Mouse (Mus musculus) hindbrain, embryonic 14.5 days (tissue): ENCODE measurements around the gene Lrrn2. TPM values are rescaled to one million over a fixed set of nuclear protein-coding genes. Genes with fewer than 3 reads are reported as not detected.

Source experiments
- ATAC-seq: fragments of 200-750 bp; cut with Nextera tagmentation; 2 replicates; pipeline ENCODE4 v1.8.0; 2017; ENCODE audit warnings: moderate number of reproducible peaks, mild to moderate bottlenecking, moderate TSS enrichment, moderate library complexity; ENCODE audit not compliant: low FRiP score
- DNase-seq: peaks from one replicate; pipeline ENCODE4 v3.0.0-alpha.2; 2015; ENCODE audit warnings: low spot score
- H3K27ac ChIP-seq: fragments of 300-500 bp; sonication (generic); 2 replicates; pipeline ENCODE4 v1.5.1; 2014; ENCODE audit warnings: mild to moderate bottlenecking, moderate library complexity
- H3K27me3 ChIP-seq: fragments of 300-500 bp; sonication (generic); 2 replicates; pipeline ENCODE4 v1.6.1; 2014; ENCODE audit warnings: mild to moderate bottlenecking, low read length, mixed read lengths; ENCODE audit not compliant: control insufficient read depth, insufficient read depth
- H3K36me3 ChIP-seq: fragments of 300-500 bp; sonication (generic); replicated peaks from 2 replicates; pipeline ENCODE4 v1.6.1; 2014; ENCODE audit not compliant: control insufficient read depth, insufficient read depth
- H3K4me1 ChIP-seq: fragments of 300-500 bp; sonication (generic); replicated peaks from 2 replicates; pipeline ENCODE4 v1.6.1; 2014; ENCODE audit warnings: antibody characterized with exemption, low read length, mixed read lengths; ENCODE audit not compliant: control insufficient read depth, insufficient read depth
- H3K4me2 ChIP-seq: fragments of 300-500 bp; sonication (generic); replicated peaks from 2 replicates; pipeline ENCODE4 v1.6.1; 2014; ENCODE audit warnings: mild to moderate bottlenecking, moderate library complexity
- H3K4me3 ChIP-seq: fragments of 300-500 bp; sonication (generic); replicated peaks from 2 replicates; pipeline ENCODE4 v1.5.1; 2014; ENCODE audit warnings: mild to moderate bottlenecking, low read length
- H3K9ac ChIP-seq: fragments of 300-500 bp; sonication (generic); 2 replicates; pipeline ENCODE4 v1.6.1; 2014
- H3K9me3 ChIP-seq: fragments of 300-500 bp; sonication (generic); 2 replicates; pipeline ENCODE4 v1.6.1; 2016; ENCODE audit warnings: low read length; ENCODE audit not compliant: control insufficient read depth
- WGBS: fragments of 180-500 bp; shearing (Covaris S2); extraction: QIAGEN DNeasy Blood & Tissue Kit; methylation state at CpG from one replicate; pipeline ENCODE4 v1.1.7; 2014; 5-methylcytosine and 5-hydroxymethylcytosine counted together
- polyA plus RNA-seq: library from polyadenylated mRNA; unstranded; fragments of >200 nt; fragmentation: Nextera tagmentation; extraction: Ambion mirVana; gene quantifications from 2 replicates; pipeline ENCODE4 v1.2.1, GENCODE M21; 2014

The Lrrn2 gene
- polyA plus RNA-seq, 1 experiment from 2014 or later = 40.7 TPM

DNA sequence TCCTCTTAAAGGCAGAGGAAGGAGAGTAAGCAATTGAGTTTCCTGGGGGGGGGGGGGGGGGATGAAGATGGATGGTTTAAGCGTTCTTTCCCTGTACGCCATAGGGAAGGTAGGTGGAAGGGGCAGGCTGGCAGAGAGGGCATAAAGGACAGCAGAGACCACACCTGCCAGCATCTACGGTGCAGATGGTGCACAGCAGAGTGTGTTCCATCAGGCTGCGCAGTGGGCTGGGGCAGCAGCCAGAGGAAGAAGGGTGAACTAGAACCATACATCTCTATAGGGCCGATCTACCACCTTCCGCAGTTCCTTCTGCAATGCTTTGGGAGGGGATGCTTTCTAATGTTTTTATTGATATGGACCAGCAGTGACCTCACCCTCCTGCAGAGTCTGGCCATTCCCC is 19.0 kb downstream of the Lrrn2 start:
- DNase-seq (no peak), ATAC-seq (no peak)
- Histone ChIP-seq H3K4me2 (no peak overlapping the region), H3K27me3 (no peaks in the 10 kb centered on the region), H3K4me1 (peaks cover 20% of the 10 kb centered on the region; the same call in 1 of the 2 replicates), H3K36me3 (no peaks in the 10 kb centered on the region), H3K9me3 (no peaks in the 10 kb centered on the region), H3K27ac (no peak overlapping the region), H3K4me3 (no peak overlapping the region), H3K9ac (no peak overlapping the region)
- 90% methylated on average over 6 of the region's 6 CpGs for WGBS

DNA sequence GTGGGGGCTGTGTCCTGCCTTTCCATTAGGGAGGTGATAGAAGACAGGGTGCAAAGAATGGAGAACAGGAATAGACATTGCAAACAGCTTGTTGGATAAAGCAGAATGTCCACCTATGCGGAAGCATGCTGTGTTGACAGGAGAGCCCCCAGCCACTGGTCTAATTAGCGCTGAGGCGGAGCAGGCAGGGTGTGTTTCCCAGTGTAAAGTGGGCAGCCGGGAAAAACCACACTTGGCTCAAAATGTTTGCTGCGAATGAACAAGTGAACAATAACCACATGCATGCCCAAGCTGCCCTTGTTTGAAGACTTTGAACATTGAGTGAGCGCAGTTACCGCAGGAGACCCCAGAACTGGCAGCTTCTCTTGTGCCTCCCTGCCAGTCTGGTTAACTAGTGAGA is 19.6 kb downstream of the Lrrn2 start:
- Histone ChIP-seq H3K9me3 (no peaks in the 10 kb centered on the region), H3K4me2 (no peak overlapping the region), H3K4me3 (no peak overlapping the region), H3K9ac (no peak overlapping the region), H3K4me1 (peaks cover 20% of the 10 kb centered on the region; the same call in 1 of the 2 replicates), H3K27ac (no peak overlapping the region; the same call in 1 of the 2 replicates), H3K27me3 (no peaks in the 10 kb centered on the region), H3K36me3 (no peaks in the 10 kb centered on the region)
- WGBS = 66% methylated on average over 7 of the region's 7 CpGs
- DNase-seq = no peak
- ATAC-seq = no peak

DNA sequence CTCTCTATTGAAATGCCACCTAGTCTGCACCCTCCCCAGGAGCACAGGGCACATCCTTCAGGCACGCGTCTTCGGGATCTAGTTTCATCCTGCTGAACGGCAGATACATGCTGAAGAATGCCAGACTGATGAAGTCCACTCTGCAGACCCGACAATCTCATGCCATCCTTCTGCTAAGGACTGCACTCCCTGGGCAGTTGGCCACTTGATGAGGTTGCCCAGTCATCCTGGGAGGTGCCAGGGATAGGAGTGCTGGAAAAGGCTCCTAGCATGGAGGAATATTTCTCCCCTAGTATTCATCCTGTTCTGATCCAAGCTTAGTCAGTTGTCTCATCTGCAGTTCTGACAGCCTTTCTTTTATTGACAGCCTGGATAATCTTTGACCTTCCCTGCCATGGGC is 20.9 kb downstream of the Lrrn2 start:
- Histone ChIP-seq H3K4me2 (no peak overlapping the region), H3K36me3 (no peaks in the 10 kb centered on the region), H3K27me3 (no peaks in the 10 kb centered on the region), H3K4me1 (peaks cover 20% of the 10 kb centered on the region; the same call in 1 of the 2 replicates), H3K27ac (no peak overlapping the region), H3K4me3 (no peak overlapping the region), H3K9me3 (no peaks in the 10 kb centered on the region), H3K9ac (no peak overlapping the region)
- WGBS = 79% methylated on average over 5 of the region's 5 CpGs
- DNase-seq (no peak), ATAC-seq (no peak)

DNA sequence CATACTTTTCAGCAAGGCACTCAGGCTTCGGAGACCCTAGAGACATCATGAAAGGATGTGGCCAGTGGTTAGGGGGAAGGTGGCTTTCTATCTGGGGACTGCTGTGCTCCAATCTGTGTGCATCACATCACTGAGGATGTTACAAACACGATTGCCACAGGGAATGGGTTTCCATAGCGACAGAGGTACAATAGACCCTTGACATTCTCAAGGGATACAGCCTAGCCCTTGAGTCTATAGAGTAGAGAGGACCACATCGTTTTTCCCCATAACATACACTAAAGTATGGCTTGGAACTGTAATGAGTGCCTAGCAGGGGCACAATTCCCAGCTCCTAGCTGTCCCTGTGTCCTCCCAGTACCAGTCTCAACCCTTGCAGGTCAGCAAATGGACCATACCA is 23.4 kb downstream of the Lrrn2 start:
- WGBS = 55% methylated on average over 4 of the region's 4 CpGs
- no peak for ATAC-seq

DNA sequence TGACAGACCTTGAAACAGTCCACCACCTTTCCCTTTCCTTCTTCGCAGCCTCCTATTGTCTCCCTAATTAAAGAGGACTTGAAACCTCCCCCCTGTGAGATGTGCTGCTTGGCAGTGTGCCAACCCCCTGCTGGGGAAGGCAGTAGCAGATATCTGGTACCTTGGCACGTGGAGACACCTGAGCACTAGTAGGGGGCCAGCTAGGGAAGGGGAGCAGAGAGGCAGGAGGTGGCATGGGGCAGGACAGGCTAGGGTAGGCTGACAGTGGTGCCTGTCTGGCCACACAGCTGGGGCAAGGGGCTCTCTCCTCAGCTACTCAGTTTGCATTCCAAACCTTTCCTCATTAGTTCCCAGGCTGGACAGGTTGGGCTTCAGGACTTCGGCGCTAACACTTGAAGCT is 29.0 kb downstream of the Lrrn2 start:
- no peak overlapping the region; the same call in 1 of the 2 replicates for H3K27ac ChIP-seq

More for the DNA sequence above, 23.4 kb downstream of the Lrrn2 start:
- no peak for DNase-seq
- H3K4me3 ChIP-seq = no peak overlapping the region
- H3K4me1 ChIP-seq = peaks cover 20% of the 10 kb centered on the region; the same call in 1 of the 2 replicates
- H3K9me3 ChIP-seq = no peaks in the 10 kb centered on the region
- no peak overlapping the region for H3K4me2 ChIP-seq
- no peaks in the 10 kb centered on the region for H3K36me3 ChIP-seq
- no peak overlapping the region for H3K9ac ChIP-seq
- H3K27me3 ChIP-seq = no peaks in the 10 kb centered on the region
- no peak overlapping the region for H3K27ac ChIP-seq

DNA sequence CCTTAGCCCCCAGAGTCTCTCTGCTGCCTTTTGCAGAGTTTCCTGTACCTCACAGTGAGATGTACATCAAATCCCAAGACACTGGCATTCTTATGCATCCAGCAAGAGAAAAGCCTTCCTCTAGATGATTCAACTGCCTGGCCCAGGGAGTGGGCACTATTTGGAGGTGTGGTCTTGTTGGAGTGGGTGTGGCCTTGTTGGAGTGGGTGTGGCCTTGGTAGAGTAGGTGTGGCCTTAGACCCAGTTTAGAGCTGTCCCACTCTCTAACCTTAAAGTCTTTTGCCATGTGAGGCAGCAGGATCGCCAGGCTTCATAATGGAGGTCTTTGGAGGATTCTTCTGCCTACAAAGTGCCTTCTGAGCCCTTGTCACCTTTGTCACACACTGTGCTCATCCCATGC is 29.9 kb downstream of the Lrrn2 start:
- 0 out of 2 replicates have a peak, but pooled peaks have one; percentile 2 for ATAC-seq
- peaks cover 24% of the 10 kb centered on the region for H3K4me1 ChIP-seq
- H3K9me3 ChIP-seq = no peaks in the 10 kb centered on the region
- DNase-seq = no peak
- no peaks in the 10 kb centered on the region for H3K27me3 ChIP-seq
- H3K4me2 ChIP-seq = no peak overlapping the region
- WGBS = 97% methylated on average over 1 of the region's 1 CpGs
- peak overlapping the region; percentile 43; the same call in 1 of the 2 replicates for H3K27ac ChIP-seq
- no peak overlapping the region for H3K4me3 ChIP-seq
- H3K9ac ChIP-seq = no peak overlapping the region
- H3K36me3 ChIP-seq = no peaks in the 10 kb centered on the region

More for the DNA sequence above, 29.0 kb downstream of the Lrrn2 start:
- no peak for DNase-seq
- H3K36me3 ChIP-seq = no peaks in the 10 kb centered on the region
- no peaks in the 10 kb centered on the region for H3K27me3 ChIP-seq
- 59% methylated on average over 4 of the region's 4 CpGs for WGBS
- no peak overlapping the region for H3K4me3 ChIP-seq
- ATAC-seq = no peak
- no peak overlapping the region for H3K9ac ChIP-seq
- H3K9me3 ChIP-seq = no peaks in the 10 kb centered on the region
- peaks cover 24% of the 10 kb centered on the region for H3K4me1 ChIP-seq
- no peak overlapping the region for H3K4me2 ChIP-seq

DNA sequence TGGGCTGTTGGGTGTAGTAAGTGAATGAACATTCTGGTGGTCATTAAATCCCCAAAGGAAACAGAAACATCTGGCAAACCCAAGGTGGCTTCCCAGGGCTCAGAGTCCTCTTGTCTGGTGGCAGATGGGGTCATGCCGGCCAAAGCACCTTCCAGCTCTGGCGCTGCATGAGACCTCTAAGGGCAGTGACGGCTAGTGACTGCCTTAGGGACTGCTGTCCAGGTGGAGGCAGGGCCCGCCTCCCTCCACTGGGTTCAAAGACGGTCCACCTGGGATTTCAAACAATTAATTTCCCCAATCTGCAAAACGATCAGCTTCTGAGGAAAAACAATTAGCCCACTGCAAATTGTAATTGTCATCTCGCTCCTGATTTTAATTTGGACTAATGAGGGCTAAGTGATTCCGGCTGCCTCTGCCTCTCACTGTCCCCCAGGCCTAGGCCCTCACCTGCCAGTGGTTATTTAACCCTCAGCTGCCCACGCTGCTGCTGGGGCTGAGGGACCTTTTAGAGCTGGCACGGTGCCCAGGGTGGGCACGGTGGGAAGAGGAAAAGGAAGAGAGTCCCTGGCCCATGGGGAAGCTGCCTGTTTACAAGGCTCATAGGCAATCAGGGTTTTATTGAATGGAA is 30.5 kb downstream of the Lrrn2 start:
- peak; percentile 43; the same call in 1 of the 2 replicates for ATAC-seq
- H3K4me2 ChIP-seq = no peak overlapping the region
- H3K27ac ChIP-seq = peak overlapping the region; percentile 43; the same call in 1 of the 2 replicates
- DNase-seq = no peak
- H3K9me3 ChIP-seq = no peaks in the 10 kb centered on the region
- peaks cover 26% of the 10 kb centered on the region for H3K4me1 ChIP-seq
- H3K36me3 ChIP-seq = no peaks in the 10 kb centered on the region
- WGBS = 34% methylated on average over 11 of the region's 11 CpGs
- H3K4me3 ChIP-seq = no peak overlapping the region
- no peak overlapping the region for H3K9ac ChIP-seq
- H3K27me3 ChIP-seq = no peaks in the 10 kb centered on the region

DNA sequence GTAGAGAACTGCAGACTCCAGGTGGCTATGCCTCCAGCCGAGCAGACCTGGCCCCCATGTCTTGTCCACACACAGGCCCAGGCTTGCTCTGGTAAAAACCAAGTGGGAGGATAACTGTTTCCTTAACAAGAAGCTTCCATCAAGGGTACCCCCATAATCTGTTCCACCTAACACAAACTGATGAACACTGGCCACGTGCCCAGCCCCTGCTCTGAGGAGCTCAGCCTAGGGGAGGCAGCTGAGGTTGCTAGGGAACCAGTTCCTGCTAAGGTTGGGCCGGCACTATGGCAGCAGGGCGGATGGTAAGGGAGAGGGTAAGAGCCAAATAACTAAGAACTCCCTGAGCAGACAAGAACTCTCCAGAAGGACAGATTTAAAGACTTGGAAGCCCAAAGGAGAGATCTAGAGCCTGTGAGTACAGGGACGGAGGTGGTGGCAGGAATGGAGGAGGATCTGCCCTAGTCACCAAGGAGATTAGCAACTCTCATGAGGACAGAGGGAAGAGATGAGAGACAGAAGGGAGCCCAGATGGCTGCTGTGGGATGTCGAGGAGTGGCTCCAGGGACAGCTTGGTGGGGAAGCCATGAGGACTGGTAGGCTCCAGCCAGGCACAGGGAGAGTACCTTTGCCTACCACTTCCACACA is 35.9 kb downstream of the Lrrn2 start:
- H3K4me1 ChIP-seq = peaks cover 47% of the 10 kb centered on the region
- no peak for DNase-seq
- H3K4me2 ChIP-seq = no peak overlapping the region
- H3K9me3 ChIP-seq = no peaks in the 10 kb centered on the region
- no peaks in the 10 kb centered on the region for H3K36me3 ChIP-seq
- no peak overlapping the region for H3K4me3 ChIP-seq
- ATAC-seq = 0 out of 2 replicates have a peak, but pooled peaks have one; percentile 46
- WGBS = 39% methylated on average over 6 of the region's 6 CpGs
- H3K27ac ChIP-seq = no peak overlapping the region
- H3K9ac ChIP-seq = no peak overlapping the region
- H3K27me3 ChIP-seq = no peaks in the 10 kb centered on the region

DNA sequence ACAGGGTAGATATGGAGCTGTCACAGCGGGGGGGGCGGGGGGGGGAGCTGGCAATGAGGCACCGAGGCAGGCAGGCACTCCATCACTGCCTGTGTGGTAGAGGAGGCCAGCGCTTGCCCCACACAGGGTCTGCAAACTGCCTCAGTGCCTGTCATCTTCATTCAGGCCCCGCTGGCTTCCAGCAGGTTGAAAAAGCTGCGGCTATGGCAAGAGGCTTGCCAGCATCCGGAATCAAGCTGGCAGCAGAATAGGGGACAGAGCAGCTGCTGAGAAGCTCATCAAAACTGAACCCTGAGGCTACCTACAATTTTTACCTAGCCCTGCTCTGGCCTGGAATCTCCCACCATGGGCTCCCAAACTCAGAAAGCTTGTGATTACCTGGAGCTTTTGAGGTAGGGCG is 37.5 kb downstream of the Lrrn2 start:
- H3K4me2 ChIP-seq = no peak overlapping the region; the same call in 1 of the 2 replicates
- H3K4me3 ChIP-seq = no peak overlapping the region
- WGBS = 9% methylated on average over 8 of the region's 8 CpGs
- H3K4me1 ChIP-seq = peaks cover 56% of the 10 kb centered on the region
- H3K27ac ChIP-seq = peak overlapping the region; percentile 66
- peak; percentile 59 for DNase-seq
- no peaks in the 10 kb centered on the region for H3K36me3 ChIP-seq
- H3K27me3 ChIP-seq = no peaks in the 10 kb centered on the region
- peak overlapping the region; percentile 28; the same call in 1 of the 2 replicates for H3K9ac ChIP-seq
- no peaks in the 10 kb centered on the region for H3K9me3 ChIP-seq
- ATAC-seq = peak; percentile 19; the same call in 1 of the 2 replicates
